Mouse (Mus musculus) testis, adult 2 months (tissue): ENCODE data around the gene Zfyve28.

Experiments used
- CTCF ChIP-seq: fragments of 200-500 bp; IDR thresholded peaks from 2 replicates; pipeline ENCODE4 v1.5.1; 2012; ENCODE audit warnings: low read depth, mild to moderate bottlenecking, inconsistent platforms, low read length, moderate library complexity; ENCODE audit not compliant: control insufficient read depth, insufficient read depth, insufficient replicate concordance
- POLR2A ChIP-seq: fragments of 200-500 bp; IDR thresholded peaks from 2 replicates; pipeline ENCODE4 v1.6.1; 2012; ENCODE audit warnings: low read depth, mild to moderate bottlenecking, inconsistent platforms, low read length, moderate library complexity; ENCODE audit not compliant: control insufficient read depth

- no peak for TF ChIP-seq CTCF
- no peak for TF ChIP-seq POLR2A
Observed at GRCm38 (mm10) chr5:34183156-34183880, 104.9 kb downstream of the Zfyve28 start.
